Mouse (Mus musculus): ENCODE measurements around the gene Hectd2. TPM values are rescaled to one million over a fixed set of nuclear protein-coding genes. Genes with fewer than 3 reads are reported as not detected.

Hectd2 gene
- polyA plus RNA-seq (2012; rRNA removed) (6.7 and 6.9 TPM in 2 replicates), polyA plus RNA-seq (2014; fragmentation: Nextera tagmentation; extraction: Ambion mirVana) (3.9 and 4.3 TPM in 2 replicates)

- Histone ChIP-seq H3K27me3 (ENCODE audit: control insufficient read depth, insufficient read depth, low read length) (0 out of 2 replicates have a peak, but pooled peaks cover 4% of the 10 kb centered on the region), H3K4me1 (ENCODE audit: control insufficient read depth, insufficient read depth, low read length) (peaks cover 3% of the 10 kb centered on the region; the same call in 1 of the 2 replicates), H3K4me2 (replicated peaks; ENCODE audit: low read depth, low read length, severe bottlenecking) (peak within 1 kb of the TSS; percentile 98), H3K27ac (replicated peaks; ENCODE audit: low read depth, low read length) (peak within 1 kb of the TSS; percentile 77), H3K9ac (ENCODE audit: low read depth, low read length, severe bottlenecking) (peak within 1 kb of the TSS; percentile 89), H3K9me3 (ENCODE audit: control insufficient read depth, low read length) (no peaks in the 10 kb centered on the region), H3K4me3 (replicated peaks; ENCODE audit: low read length) (peak within 1 kb of the TSS; percentile 78), H3K36me3 (ENCODE audit: control insufficient read depth, insufficient read depth, low read length) (no peaks in the 10 kb centered on the region)
- 0 out of 2 replicates have a peak, but pooled peaks have one; percentile 19 for TF ChIP-seq POLR2A (IDR thresholded peaks at IDR 0.05; ENCODE audit: borderline replicate concordance, extremely low read depth, insufficient read depth, insufficient read length)
- DNase-seq (ENCODE audit: low spot score): peak; percentile 56
- ATAC-seq (ENCODE audit: low FRiP score, low read depth): peak; percentile 84
- WGBS: under 1% methylated on average over 24 of the region's 92 CpGs
These were observed at the start of gene Hectd2 for GRCm38 (mm10) chr19:36554046-36554784. Gene Hectd2 (plus strand): TSS chr19:36554639.

DNA sequence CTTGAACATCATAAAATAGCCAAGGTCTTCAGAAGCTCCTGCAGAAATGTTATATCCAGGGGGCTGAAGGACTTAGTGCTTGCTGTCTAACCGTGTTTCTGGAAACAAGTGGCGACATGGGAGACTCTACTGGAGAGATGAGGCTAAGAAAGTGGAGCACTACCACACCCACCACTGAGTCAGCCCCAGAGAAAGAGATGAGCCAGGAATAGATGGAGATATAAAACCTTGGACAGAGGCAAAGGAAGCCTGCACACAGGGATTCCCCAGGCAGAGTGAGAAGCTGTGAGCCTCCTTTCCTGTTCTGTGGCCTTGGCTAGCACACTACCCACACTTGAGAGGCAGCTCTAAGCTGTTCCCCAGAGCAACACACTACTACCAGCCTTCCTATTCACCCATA is 49.7 kb upstream of the Hectd2 start:
- ATAC-seq (ENCODE audit: low FRiP score, low read depth) (no peak), DNase-seq (ENCODE audit: low spot score) (no peak)
- no peaks in the 10 kb centered on the region for H3K4me1 ChIP-seq (ENCODE audit: control insufficient read depth, insufficient read depth, low read length)
- no peak overlapping the region for H3K27ac ChIP-seq (replicated peaks; ENCODE audit: low read depth, low read length)
- no peaks in the 10 kb centered on the region for H3K27me3 ChIP-seq (ENCODE audit: control insufficient read depth, insufficient read depth, low read length)
- TF ChIP-seq POLR2A (IDR thresholded peaks at IDR 0.05; ENCODE audit: borderline replicate concordance, extremely low read depth, insufficient read depth, insufficient read length): no peak
- H3K36me3 ChIP-seq (ENCODE audit: control insufficient read depth, insufficient read depth, low read length): no peaks in the 10 kb centered on the region
- no peak overlapping the region for H3K4me3 ChIP-seq (replicated peaks; ENCODE audit: low read length)
- no peak overlapping the region for H3K4me2 ChIP-seq (replicated peaks; ENCODE audit: low read depth, low read length, severe bottlenecking)
- no peak overlapping the region for H3K9ac ChIP-seq (ENCODE audit: low read depth, low read length, severe bottlenecking)
- WGBS: 90% methylated on average over 2 of the region's 2 CpGs
- H3K9me3 ChIP-seq (ENCODE audit: control insufficient read depth, low read length): no peaks in the 10 kb centered on the region

DNA sequence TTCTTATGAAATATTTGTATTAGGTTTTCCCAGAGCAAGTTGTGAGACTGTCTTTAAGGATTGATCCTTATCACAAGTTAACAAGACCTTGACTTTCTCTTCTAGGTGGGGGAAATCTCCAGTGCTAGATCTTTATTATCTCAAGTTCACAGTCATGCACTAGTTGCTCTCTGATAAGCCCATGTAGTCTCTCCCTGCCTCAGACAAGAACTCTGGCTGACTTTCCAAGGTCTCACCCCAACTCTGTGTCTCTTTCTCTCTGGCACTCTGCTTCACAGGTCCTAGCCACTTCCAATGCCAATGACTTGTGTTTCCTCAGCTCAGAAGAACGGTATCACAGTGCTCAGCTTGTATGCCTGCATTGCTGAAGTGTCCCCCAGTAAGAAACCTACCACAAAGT is 43.1 kb upstream of the Hectd2 start:
- Histone ChIP-seq H3K4me1 (ENCODE audit: control insufficient read depth, insufficient read depth, low read length) (no peaks in the 10 kb centered on the region), H3K9ac (ENCODE audit: low read depth, low read length, severe bottlenecking) (no peak overlapping the region), H3K9me3 (ENCODE audit: control insufficient read depth, low read length) (no peaks in the 10 kb centered on the region), H3K36me3 (ENCODE audit: control insufficient read depth, insufficient read depth, low read length) (no peaks in the 10 kb centered on the region), H3K4me3 (replicated peaks; ENCODE audit: low read length) (no peak overlapping the region), H3K27me3 (ENCODE audit: control insufficient read depth, insufficient read depth, low read length) (no peaks in the 10 kb centered on the region), H3K27ac (replicated peaks; ENCODE audit: low read depth, low read length) (no peak overlapping the region), H3K4me2 (replicated peaks; ENCODE audit: low read depth, low read length, severe bottlenecking) (no peak overlapping the region)
- no peak for DNase-seq (ENCODE audit: low spot score)
- ATAC-seq (ENCODE audit: low FRiP score, low read depth): no peak
- no peak for TF ChIP-seq POLR2A (IDR thresholded peaks at IDR 0.05; ENCODE audit: borderline replicate concordance, extremely low read depth, insufficient read depth, insufficient read length)
- 81% methylated on average over 1 of the region's 1 CpGs for WGBS

DNA sequence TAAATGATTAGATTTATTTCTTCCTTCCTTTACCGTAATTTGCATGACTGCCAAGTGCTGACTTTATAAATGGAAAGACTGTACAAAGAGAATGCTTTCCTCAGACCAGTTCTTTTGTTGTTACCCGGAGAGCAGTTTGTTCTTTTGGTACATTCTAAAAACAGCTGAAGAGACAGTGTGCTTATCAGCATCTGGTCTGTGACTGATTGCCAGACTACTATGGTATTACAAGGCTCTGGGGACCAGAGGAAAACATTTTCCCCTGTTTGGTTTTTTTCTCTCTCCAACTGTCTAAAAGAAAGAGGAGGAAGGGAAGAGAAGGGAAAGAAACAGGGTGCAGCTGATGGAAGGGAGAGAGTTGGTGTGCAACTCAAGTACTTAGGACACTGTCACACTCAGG is 36.0 kb upstream of the Hectd2 start:
- ATAC-seq (ENCODE audit: low FRiP score, low read depth) (no peak; the same call in 1 of the 2 replicates), DNase-seq (ENCODE audit: low spot score) (peak; percentile 57)
- Histone ChIP-seq H3K4me3 (replicated peaks; ENCODE audit: low read length) (no peak overlapping the region), H3K36me3 (ENCODE audit: control insufficient read depth, insufficient read depth, low read length) (no peaks in the 10 kb centered on the region), H3K4me2 (replicated peaks; ENCODE audit: low read depth, low read length, severe bottlenecking) (no peak overlapping the region), H3K27me3 (ENCODE audit: control insufficient read depth, insufficient read depth, low read length) (no peaks in the 10 kb centered on the region), H3K9me3 (ENCODE audit: control insufficient read depth, low read length) (no peaks in the 10 kb centered on the region), H3K27ac (replicated peaks; ENCODE audit: low read depth, low read length) (no peak overlapping the region), H3K9ac (ENCODE audit: low read depth, low read length, severe bottlenecking) (no peak overlapping the region), H3K4me1 (ENCODE audit: control insufficient read depth, insufficient read depth, low read length) (no peaks in the 10 kb centered on the region)
- TF ChIP-seq POLR2A (IDR thresholded peaks at IDR 0.05; ENCODE audit: borderline replicate concordance, extremely low read depth, insufficient read depth, insufficient read length): no peak
- 55% methylated on average over 2 of the region's 2 CpGs for WGBS

DNA sequence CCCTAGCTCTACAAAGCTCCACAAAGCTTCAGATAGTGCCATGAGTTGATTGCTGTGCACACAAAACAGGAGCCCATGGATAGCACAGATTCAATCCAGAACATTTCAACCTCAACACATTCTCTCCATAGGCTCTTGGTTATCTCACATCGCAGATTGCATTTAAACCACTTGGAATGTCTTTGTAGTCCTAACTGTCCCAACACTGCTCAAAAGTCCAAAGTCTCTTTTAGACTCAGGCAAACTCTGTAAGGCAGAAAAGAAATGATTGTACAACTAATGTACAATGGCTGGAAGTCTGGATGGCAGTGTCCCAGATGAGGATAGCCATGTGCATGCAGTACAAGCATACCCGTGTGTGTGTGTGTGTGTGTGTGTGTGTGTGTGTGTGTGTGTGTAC is 32.9 kb upstream of the Hectd2 start:
- Histone ChIP-seq H3K9me3 (ENCODE audit: control insufficient read depth, low read length) (no peaks in the 10 kb centered on the region), H3K4me3 (replicated peaks; ENCODE audit: low read length) (no peak overlapping the region), H3K9ac (ENCODE audit: low read depth, low read length, severe bottlenecking) (no peak overlapping the region), H3K36me3 (ENCODE audit: control insufficient read depth, insufficient read depth, low read length) (no peaks in the 10 kb centered on the region), H3K4me1 (ENCODE audit: control insufficient read depth, insufficient read depth, low read length) (no peaks in the 10 kb centered on the region), H3K27ac (replicated peaks; ENCODE audit: low read depth, low read length) (no peak overlapping the region), H3K4me2 (replicated peaks; ENCODE audit: low read depth, low read length, severe bottlenecking) (no peak overlapping the region), H3K27me3 (ENCODE audit: control insufficient read depth, insufficient read depth, low read length) (no peaks in the 10 kb centered on the region)
- WGBS: 75% methylated on average over 2 of the region's 2 CpGs
- ATAC-seq (ENCODE audit: low FRiP score, low read depth) (no peak), DNase-seq (ENCODE audit: low spot score) (no peak)
- TF ChIP-seq POLR2A (IDR thresholded peaks at IDR 0.05; ENCODE audit: borderline replicate concordance, extremely low read depth, insufficient read depth, insufficient read length): no peak

Measured in limb, embryonic 14.5 days (tissue).